Mouse (Mus musculus) CH12.LX (cell line): ENCODE results near the gene Galnt17.

Experiments used
- CTCF ChIP-seq, 2 experiments: IDR thresholded peaks in 1 of 2; conservative IDR thresholded peaks in 1 of 2; 2 replicates each; pipeline ENCODE4 v1.5.1; 2011 to 2012; ENCODE audit warnings: low read depth in 2 of 2, low read length in 2 of 2, improper control_type of control experiment in 1 of 2, inconsistent platforms in 1 of 2, mild to moderate bottlenecking in 1 of 2, moderate library complexity in 1 of 2
- MAX ChIP-seq: IDR thresholded peaks from 2 replicates; pipeline ENCODE4 v1.6.1; 2011; ENCODE audit warnings: low read length, improper control_type of control experiment
- MEF2A ChIP-seq: IDR thresholded peaks from 2 replicates; pipeline ENCODE4 v1.6.1; 2014; ENCODE audit warnings: low read depth, mild to moderate bottlenecking, inconsistent platforms, low read length, improper control_type of control experiment, borderline replicate concordance
- POLR2A ChIP-seq: IDR thresholded peaks from 2 replicates; pipeline ENCODE4 v1.6.1; 2011; ENCODE audit warnings: low read depth, mild to moderate bottlenecking, improper control_type of control experiment, low read length
- SMC3 ChIP-seq: IDR thresholded peaks from 2 replicates; pipeline ENCODE4 v1.6.1; 2011; ENCODE audit warnings: low read depth, low read length, improper control_type of control experiment
- ZC3H11A ChIP-seq: IDR thresholded peaks from 2 replicates; pipeline ENCODE4 v1.6.1; 2012; ENCODE audit warnings: low read depth, mild to moderate bottlenecking, inconsistent platforms, low read length, improper control_type of control experiment

GRCm38 (mm10) chr5:131016066-131016465 lies 292.2 kb downstream of the Galnt17 start:
- no peak for TF ChIP-seq MAX
- TF ChIP-seq CTCF (conservative IDR thresholded peaks at IDR 0.05 in 1 of 2, IDR thresholded peaks at IDR 0.05 in 1 of 2; ENCODE audit: low read depth in 2 of 2, low read length in 2 of 2) = no peak
- no peak for TF ChIP-seq ZC3H11A
- TF ChIP-seq POLR2A = no peak
- no peak for TF ChIP-seq MEF2A
- no peak for TF ChIP-seq SMC3
